Mouse (Mus musculus) hindbrain, postnatal 0 days (tissue): Measurements from ENCODE around the gene Smtnl1. TPM values are rescaled to one million over a fixed set of nuclear protein-coding genes. Genes with fewer than 3 reads are reported as not detected.

Experiments used
- ATAC-seq: fragments of 200-750 bp; cut with Nextera tagmentation; 2 replicates; pipeline ENCODE4 v1.8.0; 2017; ENCODE audit warnings: mild to moderate bottlenecking, moderate TSS enrichment, moderate library complexity
- DNase-seq: peaks from one replicate; pipeline ENCODE4 v3.0.0-alpha.2; 2015; ENCODE audit warnings: low spot score
- H3K27ac ChIP-seq: fragments of 300-500 bp; sonication (generic); 2 replicates; pipeline ENCODE4 v1.5.1; 2014; ENCODE audit warnings: mild to moderate bottlenecking
- H3K27me3 ChIP-seq: fragments of 300-500 bp; sonication (generic); 2 replicates; pipeline ENCODE4 v1.6.1; 2014; ENCODE audit warnings: low read length, mixed read lengths; ENCODE audit not compliant: insufficient read depth
- H3K36me3 ChIP-seq: fragments of 300-500 bp; sonication (generic); 2 replicates; pipeline ENCODE4 v1.6.1; 2014; ENCODE audit warnings: low read length, mixed read lengths; ENCODE audit not compliant: insufficient read depth
- H3K4me1 ChIP-seq: fragments of 300-500 bp; sonication (generic); 2 replicates; pipeline ENCODE4 v1.6.1; 2014; ENCODE audit warnings: antibody characterized with exemption, low read length, mixed read lengths; ENCODE audit not compliant: insufficient read depth
- H3K4me2 ChIP-seq: fragments of 300-500 bp; sonication (generic); 2 replicates; pipeline ENCODE4 v1.6.1; 2014; ENCODE audit warnings: low read depth, mild to moderate bottlenecking, low read length, moderate library complexity, mixed read lengths
- H3K4me3 ChIP-seq: fragments of 300-500 bp; sonication (generic); 2 replicates; pipeline ENCODE4 v1.5.1; 2014; ENCODE audit warnings: low read length
- H3K9ac ChIP-seq: fragments of 300-500 bp; sonication (generic); replicated peaks from 2 replicates; pipeline ENCODE4 v1.6.1; 2014; ENCODE audit warnings: mild to moderate bottlenecking, low read length, moderate library complexity, mixed read lengths
- H3K9me3 ChIP-seq: fragments of 300-500 bp; sonication (generic); 2 replicates; pipeline ENCODE4 v1.6.1; 2016; ENCODE audit warnings: low read length, mixed read lengths
- CTCF ChIP-seq: IDR thresholded peaks from 2 replicates; pipeline ENCODE4 v1.5.1; 2016; ENCODE audit warnings: antibody characterized with exemption, control low read depth, low read depth
- WGBS: fragments of 180-500 bp; shearing (Covaris S2); extraction: QIAGEN DNeasy Blood & Tissue Kit; methylation state at CpG from one replicate; pipeline ENCODE4 v1.1.7; 2014; 5-methylcytosine and 5-hydroxymethylcytosine counted together
- polyA plus RNA-seq: library from polyadenylated mRNA; unstranded; fragments of >200 nt; fragmentation: Nextera tagmentation; extraction: Ambion mirVana; gene quantifications from 2 replicates; pipeline ENCODE4 v1.2.1, GENCODE M21; 2015
- total RNA-seq: library from RNA; depleted of rRNA; stranded (reverse); fragments of >200 nt; gene quantifications from 2 replicates; pipeline ENCODE4 v1.2.3, GENCODE M21; 2014

Gene Smtnl1
- total and polyA plus RNA-seq, 2 experiments from 2014 or later: not detected

- H3K9ac ChIP-seq: peak within 1 kb of the TSS; percentile 38
- H3K36me3 ChIP-seq: no peaks in the 10 kb centered on the region
- 21% methylated on average over 10 of the region's 10 CpGs for WGBS
- ATAC-seq: no peak
- no peak for TF ChIP-seq CTCF
- peak within 1 kb of the TSS; percentile 50 for H3K4me3 ChIP-seq
- peaks cover 11% of the 10 kb centered on the region; the same call in 1 of the 2 replicates for H3K4me1 ChIP-seq
- H3K27me3 ChIP-seq: peaks cover 26% of the 10 kb centered on the region
- H3K4me2 ChIP-seq: peak within 1 kb of the TSS; percentile 89
- no peaks in the 10 kb centered on the region for H3K9me3 ChIP-seq
- H3K27ac ChIP-seq: no peak within 1 kb of the TSS
- DNase-seq: no peak
These were observed 16.1 kb upstream of the Smtnl1 start, which contains the start of gene Slc43a1 for GRCm38 (mm10) chr2:84838593-84838949. TSS of gene Slc43a1 (plus strand) at chr2:84838850.

GRCm38 (mm10) chr2:84837817-84838592 lies 15.6 kb upstream of the Smtnl1 start:
- no peak overlapping the region for H3K9ac ChIP-seq
- H3K4me1 ChIP-seq: peaks cover 11% of the 10 kb centered on the region; the same call in 1 of the 2 replicates
- H3K27me3 ChIP-seq: peaks cover 26% of the 10 kb centered on the region
- no peak overlapping the region for H3K4me2 ChIP-seq
- no peaks in the 10 kb centered on the region for H3K9me3 ChIP-seq
- 27% methylated on average over 9 of the region's 9 CpGs for WGBS
- DNase-seq: no peak
- no peak for TF ChIP-seq CTCF
- no peaks in the 10 kb centered on the region for H3K36me3 ChIP-seq
- ATAC-seq: no peak
- no peak overlapping the region for H3K27ac ChIP-seq
- H3K4me3 ChIP-seq: no peak overlapping the region

GRCm38 (mm10) chr2:84837107-84837506 lies 14.7 kb upstream of the Smtnl1 start:
- H3K27ac ChIP-seq: no peak overlapping the region
- no peak for DNase-seq
- no peak overlapping the region for H3K9ac ChIP-seq
- H3K36me3 ChIP-seq: no peaks in the 10 kb centered on the region
- TF ChIP-seq CTCF: no peak
- no peak for ATAC-seq
- no peaks in the 10 kb centered on the region for H3K9me3 ChIP-seq
- H3K4me3 ChIP-seq: no peak overlapping the region
- H3K4me2 ChIP-seq: no peak overlapping the region
- peaks cover 11% of the 10 kb centered on the region; the same call in 1 of the 2 replicates for H3K4me1 ChIP-seq
- peaks cover 26% of the 10 kb centered on the region for H3K27me3 ChIP-seq
- 74% methylated on average over 8 of the region's 8 CpGs for WGBS

- WGBS: 21% methylated on average over 10 of the region's 10 CpGs
- Histone ChIP-seq H3K9me3 (no peaks in the 10 kb centered on the region), H3K27me3 (no peaks in the 10 kb centered on the region), H3K9ac (no peak overlapping the region), H3K4me1 (no peaks in the 10 kb centered on the region; the same call in 1 of the 2 replicates), H3K36me3 (0 out of 2 replicates have a peak, but pooled peaks cover 10% of the 10 kb centered on the region), H3K4me2 (no peak overlapping the region), H3K27ac (peak overlapping the region; percentile 22; the same call in 1 of the 2 replicates), H3K4me3 (no peak overlapping the region)
- peak; percentile 94 for TF ChIP-seq CTCF
- ATAC-seq (peak; percentile 80), DNase-seq (peak; percentile 95)
These were observed 9.4 kb upstream of the Smtnl1 start for GRCm38 (mm10) chr2:84831666-84832391.

- H3K4me3 ChIP-seq: peak overlapping the region; percentile 74
- H3K4me1 ChIP-seq: no peaks in the 10 kb centered on the region; the same call in 1 of the 2 replicates
- DNase-seq (no peak), ATAC-seq (peak; percentile 43)
- no peaks in the 10 kb centered on the region for H3K27me3 ChIP-seq
- TF ChIP-seq CTCF: no peak
- peak overlapping the region; percentile 23; the same call in 1 of the 2 replicates for H3K27ac ChIP-seq
- H3K4me2 ChIP-seq: peak overlapping the region; percentile 100
- no peaks in the 10 kb centered on the region for H3K9me3 ChIP-seq
- 1% methylated on average over 29 of the region's 29 CpGs for WGBS
- 0 out of 2 replicates have a peak, but pooled peaks cover 10% of the 10 kb centered on the region for H3K36me3 ChIP-seq
- peak overlapping the region; percentile 77 for H3K9ac ChIP-seq
These were observed 5.0 kb upstream of the Smtnl1 start for GRCm38 (mm10) chr2:84827283-84827920.

- DNase-seq: peak; percentile 96
- Histone ChIP-seq H3K4me1 (no peaks in the 10 kb centered on the region; the same call in 1 of the 2 replicates), H3K27ac (peak within 1 kb of the TSS; percentile 58), H3K9ac (peak within 1 kb of the TSS; percentile 77), H3K4me2 (peak within 1 kb of the TSS; percentile 100), H3K27me3 (no peaks in the 10 kb centered on the region), H3K36me3 (0 out of 2 replicates have a peak, but pooled peaks cover 10% of the 10 kb centered on the region), H3K9me3 (no peaks in the 10 kb centered on the region), H3K4me3 (peak within 1 kb of the TSS; percentile 74)
- under 1% methylated on average over 34 of the region's 34 CpGs for WGBS
- no peak for TF ChIP-seq CTCF
- peak; percentile 93 for ATAC-seq
These were observed 4.2 kb upstream of the Smtnl1 start, which contains the start of gene Timm10 for GRCm38 (mm10) chr2:84826488-84827282. TSS of gene Timm10 (plus strand) at chr2:84826997.
